Mouse (Mus musculus): ENCODE measurements around the gene Gnat1. TPM values are rescaled to one million over a fixed set of nuclear protein-coding genes. Genes with fewer than 3 reads are reported as not detected.
A peak's percentile ranks its signal among the peaks of the same experiment; 100 is the strongest.

The Gnat1 gene
- polyA plus RNA-seq (2014; fragmentation: Nextera tagmentation; extraction: Ambion mirVana), result 0.97 and 2.0 TPM in 2 replicates

DNA sequence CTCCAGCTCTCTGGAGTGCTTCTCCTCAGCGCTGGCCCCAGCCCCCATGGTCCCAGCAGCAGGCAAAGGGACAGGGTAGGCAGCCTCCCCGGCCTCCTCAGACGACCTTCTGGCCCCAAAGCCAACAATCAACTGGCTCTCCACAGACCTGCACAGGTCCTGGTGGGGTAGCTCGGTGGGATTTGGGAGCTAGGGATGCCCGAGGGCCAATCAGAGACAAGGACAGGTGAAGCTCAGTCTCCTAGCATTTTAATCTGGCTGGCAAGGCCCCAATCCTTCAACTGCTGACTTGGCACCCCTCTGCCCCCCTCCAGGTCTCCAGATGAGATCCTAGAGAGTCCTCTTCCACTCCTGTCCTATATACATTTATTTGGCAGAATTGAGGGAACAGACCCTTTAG is at the start of gene Gnat1:
Gene Gnat1 (minus strand): TSS at position 212 of the 400 bp plus-strand sequence.
- ATAC-seq (ENCODE audit: low FRiP score, low TSS enrichment), result no peak
- H3K4me3 ChIP-seq (replicated peaks; ENCODE audit: low read depth, low read length), result no peak within 1 kb of the TSS
- H3K4me1 ChIP-seq (ENCODE audit: control insufficient read depth, insufficient read depth, low read length), result peaks cover 7% of the 10 kb centered on the region; the same call in 1 of the 2 replicates
- no peak for DNase-seq
- H3K36me3 ChIP-seq (ENCODE audit: control insufficient read depth, insufficient read depth, low read length), result peaks cover 30% of the 10 kb centered on the region
- WGBS, result 41% methylated on average over 5 of the region's 5 CpGs
- no peak within 1 kb of the TSS for H3K9ac ChIP-seq (replicated peaks; ENCODE audit: low read length)
- H3K27me3 ChIP-seq (ENCODE audit: control insufficient read depth, insufficient read depth, low read length), result peaks cover 22% of the 10 kb centered on the region; the same call in 1 of the 2 replicates
- no peak within 1 kb of the TSS for H3K27ac ChIP-seq (replicated peaks; ENCODE audit: low read depth, low read length)
- H3K4me2 ChIP-seq (ENCODE audit: low read length), result no peak within 1 kb of the TSS
- no peaks in the 10 kb centered on the region for H3K9me3 ChIP-seq (ENCODE audit: control insufficient read depth, low read length)

DNA sequence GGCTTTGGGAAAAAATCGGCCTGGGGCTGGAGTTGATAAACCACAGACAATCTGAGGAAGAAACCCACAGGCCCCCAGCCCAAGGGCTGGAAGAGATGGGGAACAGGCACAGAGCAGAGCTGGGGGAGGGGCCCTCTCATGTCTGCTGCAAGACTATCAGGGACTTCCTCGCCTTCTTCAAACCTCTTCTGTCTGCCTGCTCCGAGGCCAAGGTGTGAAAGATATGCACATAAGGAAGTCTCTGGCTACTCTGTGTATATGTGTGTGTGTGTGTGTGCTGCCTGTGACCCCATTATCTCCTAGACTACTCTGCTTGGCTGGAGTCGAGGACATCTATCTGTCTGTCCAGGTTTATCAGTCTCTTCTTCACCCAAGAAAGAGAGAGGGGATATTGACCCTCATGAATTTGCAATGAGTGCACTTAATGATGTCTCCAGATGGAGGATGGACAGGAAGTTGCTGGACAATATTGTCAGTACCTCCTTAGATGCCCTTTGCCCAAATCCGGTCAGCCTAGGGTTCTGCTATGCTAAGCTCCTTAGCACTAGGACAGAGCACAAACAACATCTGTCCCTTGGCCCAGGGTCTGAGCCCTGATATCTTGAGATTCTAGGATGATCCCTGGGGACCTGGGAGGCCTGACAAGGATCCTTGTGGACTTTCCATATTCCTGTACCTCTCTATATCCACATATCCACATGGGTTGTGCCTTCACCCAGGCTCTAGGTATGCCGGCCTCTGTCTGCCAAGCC is 49.6 kb upstream of the Gnat1 start:
- H3K36me3 ChIP-seq (ENCODE audit: control insufficient read depth, insufficient read depth, low read length), result no peaks in the 10 kb centered on the region
- peaks cover 57% of the 10 kb centered on the region for H3K4me1 ChIP-seq (ENCODE audit: control insufficient read depth, insufficient read depth, low read length)
- H3K4me2 ChIP-seq (ENCODE audit: low read length), result peak overlapping the region; percentile 26; the same call in 1 of the 2 replicates
- DNase-seq (peak; percentile 8), ATAC-seq (ENCODE audit: low FRiP score, low TSS enrichment) (no peak; the same call in 1 of the 2 replicates)
- H3K27ac ChIP-seq (replicated peaks; ENCODE audit: low read depth, low read length), result peak overlapping the region; percentile 91
- H3K9me3 ChIP-seq (ENCODE audit: control insufficient read depth, low read length), result no peaks in the 10 kb centered on the region
- H3K27me3 ChIP-seq (ENCODE audit: control insufficient read depth, insufficient read depth, low read length), result no peaks in the 10 kb centered on the region
- no peak overlapping the region; the same call in 1 of the 2 replicates for H3K9ac ChIP-seq (replicated peaks; ENCODE audit: low read length)
- H3K4me3 ChIP-seq (replicated peaks; ENCODE audit: low read depth, low read length), result no peak overlapping the region
- 61% methylated on average over 6 of the region's 6 CpGs for WGBS

DNA sequence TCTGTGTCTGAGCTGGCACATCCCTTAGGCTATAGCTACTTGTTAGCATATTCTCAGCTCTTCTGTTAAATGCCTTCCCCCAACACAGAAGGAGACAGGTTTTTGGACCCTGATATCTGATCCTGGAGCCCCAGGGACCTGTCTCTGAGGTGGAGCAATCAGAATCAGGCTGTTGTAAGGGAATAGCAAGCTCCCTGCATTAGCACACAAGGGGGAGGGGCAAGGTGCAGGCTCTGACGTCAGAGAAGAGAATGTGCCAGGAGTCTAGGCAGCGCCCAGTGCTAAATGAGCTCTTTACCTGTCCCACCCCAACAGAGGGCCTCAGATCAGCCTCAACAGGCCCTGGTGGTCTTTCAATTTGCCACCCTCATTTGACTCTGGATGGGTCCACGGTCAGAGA is 47.5 kb upstream of the Gnat1 start:
- H3K9me3 ChIP-seq (ENCODE audit: control insufficient read depth, low read length), result no peaks in the 10 kb centered on the region
- H3K27ac ChIP-seq (replicated peaks; ENCODE audit: low read depth, low read length), result peak overlapping the region; percentile 67

DNA sequence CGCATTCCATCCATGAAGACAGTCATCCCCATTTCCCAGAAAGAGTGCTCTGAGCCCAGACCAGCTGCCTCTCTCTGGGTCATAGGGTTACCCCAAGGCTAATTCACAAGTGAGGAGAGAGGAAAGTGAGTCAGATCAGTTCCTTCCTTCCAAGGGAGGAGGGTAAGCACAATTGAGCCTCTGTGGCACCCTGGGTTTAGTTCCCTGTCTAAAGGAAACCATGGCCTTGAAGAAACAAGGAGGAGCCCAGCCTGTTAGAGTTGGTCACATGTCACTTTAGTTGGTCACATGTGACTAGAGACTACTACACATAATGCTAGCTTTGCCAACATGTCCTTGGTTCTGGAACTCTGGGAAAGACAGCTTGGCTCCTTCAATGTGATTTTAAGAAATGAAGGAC is 45.3 kb upstream of the Gnat1 start:
- no peak for DNase-seq
- H3K27me3 ChIP-seq (ENCODE audit: control insufficient read depth, insufficient read depth, low read length), result no peaks in the 10 kb centered on the region
- no peak overlapping the region for H3K9ac ChIP-seq (replicated peaks; ENCODE audit: low read length)
- no peaks in the 10 kb centered on the region for H3K36me3 ChIP-seq (ENCODE audit: control insufficient read depth, insufficient read depth, low read length)
- H3K27ac ChIP-seq (replicated peaks; ENCODE audit: low read depth, low read length), result 0 out of 2 replicates have a peak overlapping the region, but pooled peaks have one; percentile 10
- H3K4me2 ChIP-seq (ENCODE audit: low read length), result no peak overlapping the region
- no peak for ATAC-seq (ENCODE audit: low FRiP score, low TSS enrichment)
- 97% methylated on average over 1 of the region's 1 CpGs for WGBS
- no peak overlapping the region for H3K4me3 ChIP-seq (replicated peaks; ENCODE audit: low read depth, low read length)
- H3K4me1 ChIP-seq (ENCODE audit: control insufficient read depth, insufficient read depth, low read length), result peaks cover 63% of the 10 kb centered on the region
- H3K9me3 ChIP-seq (ENCODE audit: control insufficient read depth, low read length), result no peaks in the 10 kb centered on the region

More for the DNA sequence above, 47.5 kb upstream of the Gnat1 start:
- Histone ChIP-seq H3K4me2 (ENCODE audit: low read length) (no peak overlapping the region), H3K4me1 (ENCODE audit: control insufficient read depth, insufficient read depth, low read length) (peaks cover 78% of the 10 kb centered on the region), H3K9ac (replicated peaks; ENCODE audit: low read length) (no peak overlapping the region), H3K27me3 (ENCODE audit: control insufficient read depth, insufficient read depth, low read length) (no peaks in the 10 kb centered on the region), H3K36me3 (ENCODE audit: control insufficient read depth, insufficient read depth, low read length) (no peaks in the 10 kb centered on the region), H3K4me3 (replicated peaks; ENCODE audit: low read depth, low read length) (no peak overlapping the region)
- ATAC-seq (ENCODE audit: low FRiP score, low TSS enrichment), result no peak
- WGBS, result 49% methylated on average over 3 of the region's 3 CpGs
- DNase-seq, result peak; percentile 72

DNA sequence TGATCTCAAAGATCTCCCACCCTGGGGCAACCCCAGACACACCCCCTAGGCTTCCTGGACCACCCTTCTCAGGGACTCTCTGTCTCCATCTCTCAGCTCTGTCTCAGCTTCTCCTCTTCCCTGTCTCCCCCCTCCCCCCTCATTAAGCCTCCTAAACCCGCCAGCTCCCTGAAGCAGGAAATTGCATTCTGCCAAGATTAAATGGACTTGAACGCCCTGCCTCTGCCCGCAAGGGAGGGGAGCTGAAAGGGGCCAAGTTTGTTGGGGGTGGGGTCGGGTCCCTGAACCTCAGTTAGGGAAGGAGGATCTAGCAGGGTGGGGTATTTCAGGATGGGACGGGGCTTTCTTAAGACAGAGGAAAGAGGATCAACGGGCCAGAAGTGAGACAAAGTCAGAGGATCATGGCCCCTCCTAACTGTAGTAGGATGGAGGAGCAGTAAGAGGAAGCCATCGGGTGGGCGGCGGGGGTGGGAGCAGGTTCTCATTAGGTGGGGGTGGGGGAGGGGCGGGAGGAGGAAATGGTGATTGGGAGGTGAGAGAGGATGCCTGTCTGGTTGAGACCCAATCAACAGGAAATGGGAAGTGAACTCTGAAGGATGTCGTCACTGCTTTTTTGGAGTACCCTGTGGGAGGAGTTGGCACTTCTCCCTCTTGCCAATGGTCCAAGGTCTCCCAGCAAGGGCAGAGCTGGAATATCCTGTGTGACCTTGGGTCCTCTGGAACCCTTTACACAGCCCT is 44.5 kb upstream of the Gnat1 start:
- DNase-seq, result peak; percentile 78
- Histone ChIP-seq H3K9ac (replicated peaks; ENCODE audit: low read length) (no peak overlapping the region), H3K4me2 (ENCODE audit: low read length) (peak overlapping the region; percentile 18), H3K27me3 (ENCODE audit: control insufficient read depth, insufficient read depth, low read length) (no peaks in the 10 kb centered on the region), H3K4me1 (ENCODE audit: control insufficient read depth, insufficient read depth, low read length) (peaks cover 55% of the 10 kb centered on the region), H3K9me3 (ENCODE audit: control insufficient read depth, low read length) (no peaks in the 10 kb centered on the region), H3K27ac (replicated peaks; ENCODE audit: low read depth, low read length) (peak overlapping the region; percentile 79), H3K4me3 (replicated peaks; ENCODE audit: low read depth, low read length) (no peak overlapping the region), H3K36me3 (ENCODE audit: control insufficient read depth, insufficient read depth, low read length) (no peaks in the 10 kb centered on the region)
- peak; percentile 53; the same call in 1 of the 2 replicates for ATAC-seq (ENCODE audit: low FRiP score, low TSS enrichment)
- WGBS, result 4% methylated on average over 11 of the region's 11 CpGs

DNA sequence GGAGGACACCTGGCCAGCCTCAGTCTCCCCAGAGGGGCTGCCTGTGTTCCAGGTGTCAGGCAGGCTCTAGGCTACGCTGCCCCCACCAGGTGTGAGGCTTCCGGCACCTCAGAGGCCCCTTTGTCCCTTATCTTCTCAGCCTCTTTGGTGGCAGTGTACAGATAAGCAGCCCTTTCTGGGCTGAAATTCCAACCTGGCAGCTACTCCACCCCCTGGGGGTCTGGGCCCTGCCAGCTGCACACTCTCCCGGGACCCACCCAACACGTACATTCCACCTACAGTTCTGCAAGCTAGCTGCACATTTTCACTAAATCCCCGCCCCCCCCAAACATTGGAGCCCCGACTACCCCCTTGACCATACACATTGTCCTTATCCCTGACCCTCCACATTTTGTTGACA is 43.8 kb upstream of the Gnat1 start:
- H3K9ac ChIP-seq (replicated peaks; ENCODE audit: low read length), result no peak overlapping the region
- ATAC-seq (ENCODE audit: low FRiP score, low TSS enrichment), result peak; percentile 35; the same call in 1 of the 2 replicates
- DNase-seq, result peak; percentile 38
- H3K4me3 ChIP-seq (replicated peaks; ENCODE audit: low read depth, low read length), result no peak overlapping the region
- H3K4me2 ChIP-seq (ENCODE audit: low read length), result peak overlapping the region; percentile 18
- H3K4me1 ChIP-seq (ENCODE audit: control insufficient read depth, insufficient read depth, low read length), result peaks cover 48% of the 10 kb centered on the region
- H3K27ac ChIP-seq (replicated peaks; ENCODE audit: low read depth, low read length), result peak overlapping the region; percentile 79
- no peaks in the 10 kb centered on the region for H3K36me3 ChIP-seq (ENCODE audit: control insufficient read depth, insufficient read depth, low read length)
- 17% methylated on average over 6 of the region's 6 CpGs for WGBS
- no peaks in the 10 kb centered on the region for H3K27me3 ChIP-seq (ENCODE audit: control insufficient read depth, insufficient read depth, low read length)
- no peaks in the 10 kb centered on the region for H3K9me3 ChIP-seq (ENCODE audit: control insufficient read depth, low read length)

DNA sequence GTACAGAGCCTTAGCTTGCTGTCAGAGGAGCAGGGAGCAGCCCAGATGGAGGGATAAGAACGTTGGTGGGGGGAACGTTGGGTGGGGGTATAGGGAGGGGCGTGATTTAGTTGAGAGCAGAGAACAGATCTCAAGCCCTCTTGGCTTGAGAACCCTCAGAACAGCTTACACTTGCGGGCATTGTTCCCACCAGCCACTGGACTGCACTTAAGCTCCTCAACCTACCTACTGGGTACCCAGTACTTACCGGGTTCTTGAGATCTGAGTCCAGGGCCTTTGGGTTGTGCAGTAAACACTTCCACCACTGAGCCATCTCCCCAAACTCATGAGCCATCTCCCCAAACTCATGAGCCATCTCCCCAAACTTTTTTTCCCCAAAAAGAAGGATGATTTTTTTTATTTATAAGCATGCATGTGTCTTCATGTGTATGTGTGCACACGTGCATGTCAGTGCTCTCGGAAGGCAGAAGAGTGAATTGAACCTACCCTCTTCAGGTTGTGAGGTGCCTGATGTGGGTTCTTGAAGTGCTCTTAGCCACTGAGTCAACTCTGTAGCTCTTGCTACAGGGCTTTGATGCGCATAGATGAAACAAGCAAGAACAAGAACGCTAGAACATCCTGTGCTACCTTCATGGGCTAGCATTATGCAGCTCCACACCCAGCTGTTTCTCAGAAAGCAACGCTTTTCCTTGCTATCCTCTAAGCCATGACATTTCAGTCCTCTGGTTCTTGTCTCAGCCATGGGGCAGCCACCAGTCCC is 39.4 kb upstream of the Gnat1 start:
- no peak overlapping the region for H3K27ac ChIP-seq (replicated peaks; ENCODE audit: low read depth, low read length)
- ATAC-seq (ENCODE audit: low FRiP score, low TSS enrichment), result no peak
- peaks cover 32% of the 10 kb centered on the region for H3K4me1 ChIP-seq (ENCODE audit: control insufficient read depth, insufficient read depth, low read length)
- no peaks in the 10 kb centered on the region for H3K36me3 ChIP-seq (ENCODE audit: control insufficient read depth, insufficient read depth, low read length)
- no peaks in the 10 kb centered on the region for H3K9me3 ChIP-seq (ENCODE audit: control insufficient read depth, low read length)
- H3K4me2 ChIP-seq (ENCODE audit: low read length), result no peak overlapping the region
- 89% methylated on average over 10 of the region's 10 CpGs for WGBS
- no peak for DNase-seq
- H3K27me3 ChIP-seq (ENCODE audit: control insufficient read depth, insufficient read depth, low read length), result no peaks in the 10 kb centered on the region
- H3K4me3 ChIP-seq (replicated peaks; ENCODE audit: low read depth, low read length), result no peak overlapping the region
- no peak overlapping the region for H3K9ac ChIP-seq (replicated peaks; ENCODE audit: low read length)

DNA sequence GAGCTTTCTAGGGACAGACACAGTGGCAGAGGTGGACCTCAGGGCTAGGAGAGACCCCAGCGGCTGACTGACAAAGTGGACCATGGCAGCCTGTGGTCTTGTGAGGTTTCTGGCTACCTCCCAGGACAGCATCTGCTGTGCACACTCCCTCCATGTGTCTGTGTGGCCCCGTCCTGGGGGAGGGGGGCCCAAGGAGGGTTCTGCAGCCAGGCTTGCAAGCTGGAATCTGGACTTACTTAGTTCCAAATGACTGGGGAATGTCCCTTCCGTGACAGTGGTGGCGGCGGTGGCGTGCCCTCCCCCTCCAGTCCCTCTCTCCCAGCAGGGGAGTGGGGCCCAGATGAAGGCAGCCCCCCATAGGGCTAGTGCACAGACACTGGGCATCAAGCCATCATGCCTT is 37.4 kb upstream of the Gnat1 start:
- Histone ChIP-seq H3K4me3 (replicated peaks; ENCODE audit: low read depth, low read length) (no peak overlapping the region), H3K4me2 (ENCODE audit: low read length) (no peak overlapping the region), H3K9me3 (ENCODE audit: control insufficient read depth, low read length) (no peaks in the 10 kb centered on the region), H3K27ac (replicated peaks; ENCODE audit: low read depth, low read length) (no peak overlapping the region), H3K4me1 (ENCODE audit: control insufficient read depth, insufficient read depth, low read length) (peaks cover 14% of the 10 kb centered on the region), H3K36me3 (ENCODE audit: control insufficient read depth, insufficient read depth, low read length) (no peaks in the 10 kb centered on the region), H3K9ac (replicated peaks; ENCODE audit: low read length) (no peak overlapping the region), H3K27me3 (ENCODE audit: control insufficient read depth, insufficient read depth, low read length) (no peaks in the 10 kb centered on the region)
- no peak for ATAC-seq (ENCODE audit: low FRiP score, low TSS enrichment)
- no peak for DNase-seq
- 24% methylated on average over 6 of the region's 6 CpGs for WGBS

Measured in midbrain, embryonic 14.5 days (tissue).